Mouse (Mus musculus) neutrophil, adult 83 days (primary cell): Measurements from ENCODE around the gene Cldn4. TPM values are rescaled to one million over a fixed set of nuclear protein-coding genes. Genes with fewer than 3 reads are reported as not detected.

Source experiments
- total RNA-seq, 2 experiments: library from RNA; stranded (reverse); gene quantifications; one replicate each; pipeline ENCODE4 v1.2.4; 2023

Cldn4 gene
- not detected for total RNA-seq

DNA sequence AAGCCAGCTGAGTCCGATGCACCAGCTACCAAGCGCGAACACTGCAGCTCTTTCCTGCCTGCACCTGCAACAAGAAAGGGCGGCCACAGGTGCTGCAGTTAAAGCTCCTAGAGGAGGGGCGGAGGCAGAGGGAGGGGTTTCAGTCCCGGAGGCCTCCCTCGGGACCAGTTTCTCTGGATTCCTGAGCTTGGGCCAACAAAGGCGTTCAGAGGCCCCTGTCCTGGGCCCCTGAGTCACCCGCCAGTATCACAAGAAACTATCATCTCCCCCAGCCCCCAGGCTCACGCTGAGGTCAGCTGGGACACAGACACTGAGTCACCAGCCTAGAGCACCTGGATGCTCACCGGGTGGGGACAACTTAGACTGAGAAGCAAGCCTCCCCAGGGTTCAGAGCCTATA lies at the start of gene Cldn4:
Cldn4 (minus strand) TSS at position 78 of the 399 bp plus-strand sequence.

DNA sequence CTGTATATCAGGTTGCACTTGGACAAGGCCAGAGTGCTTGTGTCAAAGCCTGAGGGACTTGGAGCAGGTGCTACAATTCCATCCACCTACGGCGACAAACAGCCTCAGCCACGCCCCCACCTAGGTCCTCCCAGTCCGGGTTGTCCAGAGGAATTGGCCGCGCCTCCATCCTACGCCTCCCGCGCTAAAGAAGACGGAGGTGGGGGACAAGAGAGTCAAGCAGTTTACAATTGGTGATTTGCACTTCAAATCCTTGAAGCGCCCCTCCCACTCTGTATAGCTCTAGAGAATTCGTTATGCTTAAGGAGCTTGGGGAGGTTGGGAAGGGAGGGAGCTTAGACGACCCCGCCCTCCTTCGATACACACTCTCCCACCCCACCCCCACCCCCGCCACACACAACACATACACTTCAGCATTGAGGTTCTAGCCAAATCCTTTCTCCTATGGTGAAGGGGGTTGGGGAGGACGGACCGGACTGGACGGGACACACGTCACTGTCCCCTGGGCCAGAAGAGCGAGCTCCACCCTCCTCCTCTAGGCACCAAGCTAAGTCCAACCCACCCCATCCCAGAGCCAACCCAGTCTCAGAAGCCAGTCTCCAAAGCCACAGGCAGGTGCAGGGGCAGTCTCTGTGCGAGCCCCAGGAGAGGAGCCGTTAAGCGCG lies 39.0 kb upstream of the Cldn4 start, which contains the start of gene Cldn3:
Cldn3 (plus strand) TSS at position 582 of the 665 bp plus-strand sequence.

DNA sequence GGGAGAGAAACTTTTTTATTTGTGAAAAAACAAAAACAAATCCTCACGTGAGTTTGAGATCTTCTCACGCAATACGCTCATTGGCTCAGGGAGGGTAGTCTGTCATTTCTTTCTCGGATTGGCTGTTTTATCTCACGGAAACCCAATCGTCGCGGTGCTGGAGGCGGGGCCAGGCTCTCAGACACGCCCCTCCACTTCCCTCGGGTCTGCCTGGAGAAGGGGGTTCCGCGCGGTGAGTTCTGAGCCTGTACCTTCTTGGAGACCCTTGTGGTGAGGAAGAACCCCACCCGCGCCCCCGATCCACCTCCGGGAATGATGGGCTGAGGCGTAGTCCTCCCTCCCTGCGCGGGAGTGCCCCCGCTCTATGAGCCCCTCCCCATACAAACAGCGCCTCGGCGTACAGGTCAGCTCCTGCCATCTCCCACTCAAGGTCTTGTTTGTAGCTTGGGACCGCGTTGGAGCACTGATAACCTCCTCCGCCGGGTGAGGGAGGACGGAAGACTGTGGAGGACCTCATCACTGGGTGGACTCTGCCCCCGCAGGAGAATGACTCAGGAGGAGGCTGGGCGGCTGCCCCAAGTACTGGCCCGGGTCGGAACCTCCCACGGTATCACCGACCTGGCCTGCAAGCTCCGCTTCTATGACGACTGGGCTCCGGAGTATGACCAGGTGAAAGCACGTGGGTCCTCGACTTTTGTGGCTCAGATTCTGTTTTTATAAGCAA lies 14.4 kb downstream of the Cldn4 start, which contains the start of gene Mettl27:
Mettl27 (plus strand) TSS at position 190 of the 724 bp plus-strand sequence.

DNA sequence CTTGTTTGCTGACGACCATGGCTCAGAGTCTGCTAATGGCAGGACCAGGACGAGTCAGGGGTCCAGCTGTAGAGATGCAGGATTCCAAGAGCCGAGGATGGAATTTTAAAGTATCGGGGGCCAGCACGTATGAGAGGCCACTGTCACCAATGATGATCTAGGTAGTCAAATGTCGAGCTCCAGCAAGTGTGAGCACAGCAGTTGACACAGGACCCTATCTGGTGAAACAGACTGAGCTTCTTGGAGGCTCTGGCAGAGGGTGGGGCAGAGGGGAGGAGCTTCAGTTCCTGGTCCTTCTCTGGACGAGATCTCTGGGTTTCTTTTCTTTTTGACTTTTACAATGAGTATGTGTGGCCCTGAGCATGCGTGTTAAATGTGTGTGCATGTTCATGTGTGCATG lies 31.4 kb downstream of the Cldn4 start, which contains the start of gene Cldn13:
Cldn13 (minus strand) TSS at position 216 of the 400 bp plus-strand sequence.

DNA sequence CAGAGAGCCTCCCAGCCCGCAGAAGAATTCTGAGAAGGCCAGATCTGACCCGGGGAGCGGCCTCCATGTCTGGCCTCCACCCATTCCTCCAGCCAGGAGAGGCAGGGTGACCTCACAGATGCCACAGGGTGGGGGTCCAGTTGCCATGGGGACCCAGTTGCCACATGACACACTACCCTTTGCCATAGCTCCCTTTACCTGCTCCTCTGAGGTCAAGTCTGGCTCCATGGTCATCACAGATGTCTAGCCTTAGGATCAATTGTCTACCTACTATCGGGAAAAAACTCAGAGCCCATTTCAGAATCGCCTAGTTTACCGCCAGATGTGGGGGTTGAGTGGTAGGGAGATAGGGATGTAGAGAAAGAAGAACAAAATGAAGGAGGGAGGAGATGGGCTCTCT lies 40.1 kb downstream of the Cldn4 start, which contains the start of gene Tmem270:
Tmem270 (minus strand) TSS at position 101 of the 400 bp plus-strand sequence.

Other genes with a start within 250 kb of the Cldn4 start
- gene Eln, start 199.6 kb downstream of the Cldn4 start, total RNA-seq, result not detected
- gene Tmem270, start 40.2 kb downstream of the Cldn4 start, total RNA-seq, result not detected
- gene Cldn13, start 31.4 kb downstream of the Cldn4 start, total RNA-seq, result 10 to 100 TPM; 23.0 to 34.6 TPM
- 1 to 10 TPM; 1.3 to 6.4 TPM for gene Mettl27, start 14.6 kb downstream of the Cldn4 start, total RNA-seq
- gene Cldn3, start 39.3 kb upstream of the Cldn4 start, total RNA-seq, result not detected
- 10 to 100 TPM; 20.8 to 24.5 TPM for gene Abhd11, start 62.2 kb upstream of the Cldn4 start, total RNA-seq
- gene Stx1a, start 76.5 kb upstream of the Cldn4 start, total RNA-seq, result under 1 TPM; 0.46 to 0.53 TPM
- 10 to 100 TPM; 12.1 to 13.1 TPM for gene Dnajc30, start 117.3 kb upstream of the Cldn4 start, total RNA-seq
- 10 to 100 TPM; 28.8 to 29.4 TPM for gene Bud23, start 118.0 kb upstream of the Cldn4 start, total RNA-seq
- not detected for gene Vps37d, start 131.3 kb upstream of the Cldn4 start, total RNA-seq
- 1 to 10 TPM; 1.1 to 1.3 TPM for gene Mlxipl, start 143.0 kb upstream of the Cldn4 start, total RNA-seq
- 10 to 100 TPM in 1 of 2 experiments, 1 to 10 TPM in 1; 8.3 to 10.7 TPM for gene Tbl2, start 202.7 kb upstream of the Cldn4 start, total RNA-seq
- gene Bcl7b, start 221.3 kb upstream of the Cldn4 start, total RNA-seq, result 10 to 100 TPM; 25.0 to 26.4 TPM
- 10 to 100 TPM; 89.4 to 94.1 TPM for gene Baz1b, start 240.3 kb upstream of the Cldn4 start, total RNA-seq